Mouse (Mus musculus) thymus, adult 2 months (tissue): Measurements from ENCODE around the gene Plod2. TPM values are rescaled to one million over a fixed set of nuclear protein-coding genes. Genes with fewer than 3 reads are reported as not detected.

Experiments
- DNase-seq: peaks from one replicate; pipeline ENCODE4 v3.0.0; 2021
- H3K27ac ChIP-seq: fragments of 200-500 bp; 2 replicates; pipeline ENCODE4 v1.5.1; 2012; ENCODE audit warnings: low read length, control low read depth; ENCODE audit not compliant: control insufficient read depth, insufficient read depth
- H3K27me3 ChIP-seq: fragments of 200-500 bp; 2 replicates; pipeline ENCODE4 v1.6.1; 2012; ENCODE audit warnings: mild to moderate bottlenecking, low read length, moderate library complexity, mixed read lengths; ENCODE audit not compliant: control insufficient read depth, insufficient read depth
- H3K36me3 ChIP-seq: fragments of 200-500 bp; 2 replicates; pipeline ENCODE4 v1.6.1; 2012; ENCODE audit warnings: mild to moderate bottlenecking, low read length, moderate library complexity; ENCODE audit not compliant: control insufficient read depth, insufficient read depth
- H3K4me1 ChIP-seq: fragments of 200-500 bp; replicated peaks from 2 replicates; pipeline ENCODE4 v1.6.1; 2012; ENCODE audit warnings: low read length; ENCODE audit not compliant: control insufficient read depth, insufficient read depth
- H3K4me3 ChIP-seq: fragments of 200-500 bp; 2 replicates; pipeline ENCODE4 v1.5.1; 2012; ENCODE audit warnings: mild to moderate bottlenecking, low read length, control low read depth, moderate library complexity; ENCODE audit not compliant: control insufficient read depth, insufficient read depth
- CTCF ChIP-seq: fragments of 200-500 bp; IDR thresholded peaks from 2 replicates; pipeline ENCODE4 v1.5.1; 2012; ENCODE audit warnings: mild to moderate bottlenecking, control low read depth, low read length, moderate library complexity, borderline replicate concordance; ENCODE audit not compliant: control insufficient read depth, poor library complexity, insufficient read depth; ENCODE audit errors: extremely low read depth
- POLR2A ChIP-seq: fragments of 200-500 bp; IDR thresholded peaks from 2 replicates; pipeline ENCODE4 v1.6.1; 2012; ENCODE audit warnings: mild to moderate bottlenecking, low read length, control low read depth, moderate library complexity; ENCODE audit not compliant: control insufficient read depth, poor library complexity, insufficient read depth; ENCODE audit errors: extremely low read depth
- WGBS: fragments of 180-500 bp; shearing (Covaris S2); methylation state at CpG from one replicate; pipeline ENCODE4 v1.1.7; 2018; 5-methylcytosine and 5-hydroxymethylcytosine counted together
- polyA plus RNA-seq: library from polyadenylated mRNA; depleted of rRNA; stranded (reverse); fragments of >200 nt; gene quantifications from 2 replicates; pipeline ENCODE4 v1.2.3, GENCODE M21; 2012; rRNA removed

The Plod2 gene
- polyA plus RNA-seq: 3.2 and 3.6 TPM in 2 replicates

GRCm38 (mm10) chr9:92541977-92542561, at the start of gene Plod2:
Plod2 (plus strand) TSS chr9:92542223.
- H3K4me3 ChIP-seq: peak within 1 kb of the TSS; percentile 61
- H3K4me1 ChIP-seq: peaks cover 6% of the 10 kb centered on the region; the same call in 1 of the 2 replicates
- TF ChIP-seq CTCF (no peak), POLR2A (no peak)
- H3K36me3 ChIP-seq: no peaks in the 10 kb centered on the region
- no peak within 1 kb of the TSS for H3K27ac ChIP-seq
- no peaks in the 10 kb centered on the region for H3K27me3 ChIP-seq
- under 1% methylated on average over 66 of the region's 67 CpGs for WGBS
- DNase-seq: peak; percentile 66

- Histone ChIP-seq H3K4me1 (no peaks in the 10 kb centered on the region), H3K27me3 (no peaks in the 10 kb centered on the region; the same call in 1 of the 2 replicates), H3K36me3 (no peaks in the 10 kb centered on the region), H3K4me3 (no peak overlapping the region), H3K27ac (no peak overlapping the region)
- DNase-seq: peak; percentile 82
- TF ChIP-seq POLR2A (no peak), CTCF (no peak)
- WGBS: 47% methylated on average over 12 of the region's 12 CpGs
These were observed 42.2 kb upstream of the Plod2 start for GRCm38 (mm10) chr9:92499710-92500410.

GRCm38 (mm10) chr9:92504256-92504655, 37.8 kb upstream of the Plod2 start:
- no peak overlapping the region for H3K27ac ChIP-seq
- no peak for DNase-seq
- H3K36me3 ChIP-seq: no peaks in the 10 kb centered on the region
- H3K27me3 ChIP-seq: no peaks in the 10 kb centered on the region
- WGBS: 89% methylated on average over 3 of the region's 3 CpGs
- H3K4me3 ChIP-seq: no peak overlapping the region
- H3K4me1 ChIP-seq: no peaks in the 10 kb centered on the region
- TF ChIP-seq POLR2A (no peak), CTCF (no peak)

- no peak overlapping the region for H3K4me3 ChIP-seq
- H3K36me3 ChIP-seq: no peaks in the 10 kb centered on the region
- 49% methylated on average over 1 of the region's 1 CpGs for WGBS
- H3K4me1 ChIP-seq: no peaks in the 10 kb centered on the region
- no peak overlapping the region for H3K27ac ChIP-seq
- H3K27me3 ChIP-seq: no peaks in the 10 kb centered on the region
- TF ChIP-seq CTCF (no peak), POLR2A (no peak)
- no peak for DNase-seq
These were observed 37.1 kb upstream of the Plod2 start for GRCm38 (mm10) chr9:92504889-92505288.

DNA sequence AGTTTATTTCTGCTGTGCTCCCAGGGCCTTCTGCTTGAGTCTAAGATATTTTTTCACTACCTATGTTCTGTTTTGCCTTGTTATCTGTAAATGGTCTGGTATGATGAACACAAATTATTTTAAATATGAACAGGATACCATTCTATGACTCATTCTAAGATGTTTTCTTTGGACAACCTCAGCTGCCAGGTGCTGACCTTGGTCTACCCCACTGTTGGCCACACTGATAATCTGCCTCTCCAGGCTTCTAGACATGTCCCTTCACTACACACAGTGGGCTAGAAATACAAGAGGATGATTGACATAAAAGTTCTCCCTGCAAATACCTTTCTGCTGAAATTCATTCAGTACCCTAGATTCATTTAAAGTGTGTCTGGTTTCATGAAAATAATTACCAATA, 30.3 kb upstream of the Plod2 start:
- no peaks in the 10 kb centered on the region for H3K36me3 ChIP-seq
- no peak overlapping the region for H3K4me3 ChIP-seq
- no peak for TF ChIP-seq POLR2A
- H3K27me3 ChIP-seq: no peaks in the 10 kb centered on the region
- no peak for DNase-seq
- H3K4me1 ChIP-seq: no peaks in the 10 kb centered on the region
- H3K27ac ChIP-seq: no peak overlapping the region

DNA sequence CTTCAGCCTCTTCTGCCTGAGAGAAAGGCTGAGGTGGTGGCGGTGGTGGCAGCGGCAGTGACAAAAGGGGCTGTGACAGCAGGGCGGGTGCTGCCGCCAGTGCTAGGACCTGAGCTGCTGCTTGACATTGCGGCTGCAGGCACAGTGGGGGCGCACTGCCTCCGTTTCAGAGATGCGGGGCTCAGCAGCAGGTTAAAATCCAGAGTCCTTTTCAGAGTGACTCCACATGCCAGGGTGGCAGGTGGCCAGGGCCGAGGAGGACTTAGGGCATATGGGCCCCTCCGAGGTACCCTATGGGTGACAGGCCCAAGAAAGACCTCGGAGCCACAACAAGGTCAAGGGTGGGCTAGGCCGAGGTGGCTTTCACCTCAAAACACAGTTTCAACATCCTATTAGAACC, 25.0 kb upstream of the Plod2 start:
- no peaks in the 10 kb centered on the region for H3K4me1 ChIP-seq
- TF ChIP-seq POLR2A (no peak), CTCF (no peak)
- H3K36me3 ChIP-seq: no peaks in the 10 kb centered on the region
- H3K27ac ChIP-seq: no peak overlapping the region
- no peaks in the 10 kb centered on the region for H3K27me3 ChIP-seq
- no peak for DNase-seq
- WGBS: 96% methylated on average over 12 of the region's 12 CpGs
- H3K4me3 ChIP-seq: no peak overlapping the region
